Mouse (Mus musculus) layer of hippocampus, postnatal 14 days (tissue): ENCODE data around the gene Rims1. TPM values are rescaled to one million over a fixed set of nuclear protein-coding genes. Genes with fewer than 3 reads are reported as not detected.
A peak's percentile ranks its signal among the peaks of the same experiment; 100 is the strongest.

ENCODE experiments used
- DNase-seq, 2 experiments: peaks; one replicate each; pipeline ENCODE4 v3.0.0; 2021 to 2022; ENCODE audit warnings: low spot score in 2 of 2, mixed read lengths in 1 of 2
- total RNA-seq, 2 experiments: library from RNA; stranded (reverse); gene quantifications; 2 replicates each; pipeline ENCODE4 v1.2.3; 2021

Rims1 gene
- total RNA-seq, 2 experiments from 2014 or later = 241 to 261 TPM

DNA sequence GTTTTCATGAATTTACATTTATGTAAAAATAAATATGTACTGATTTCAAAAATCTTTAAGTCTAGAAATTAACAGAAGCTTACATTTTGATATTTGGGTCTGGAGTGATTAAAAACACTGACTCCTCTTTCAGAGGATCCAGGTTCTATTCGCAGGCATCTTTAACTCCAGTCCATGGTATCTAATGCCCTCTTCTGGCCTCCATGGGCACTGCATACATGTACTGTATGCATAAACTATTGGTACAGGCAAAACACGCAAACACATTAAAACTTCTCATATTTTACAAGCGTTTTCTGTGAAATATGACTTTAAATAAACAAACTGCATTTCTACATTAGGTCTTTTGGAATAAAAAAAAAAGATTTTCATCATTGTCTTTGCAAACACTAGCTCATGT, 419.4 kb downstream of the Rims1 start:
- DNase-seq = peak in 1 of 2 experiments; percentile 12

- DNase-seq = no peak
Observed at GRCm38 (mm10) chr1:22377652-22378051, 428.1 kb downstream of the Rims1 start.

GRCm38 (mm10) chr1:22377062-22377461, 428.7 kb downstream of the Rims1 start:
- DNase-seq = no peak

- DNase-seq = no peak
Observed at GRCm38 (mm10) chr1:22356209-22356608, 449.6 kb downstream of the Rims1 start.

- no peak for DNase-seq
Observed at GRCm38 (mm10) chr1:22353687-22354086, 452.1 kb downstream of the Rims1 start.

DNA sequence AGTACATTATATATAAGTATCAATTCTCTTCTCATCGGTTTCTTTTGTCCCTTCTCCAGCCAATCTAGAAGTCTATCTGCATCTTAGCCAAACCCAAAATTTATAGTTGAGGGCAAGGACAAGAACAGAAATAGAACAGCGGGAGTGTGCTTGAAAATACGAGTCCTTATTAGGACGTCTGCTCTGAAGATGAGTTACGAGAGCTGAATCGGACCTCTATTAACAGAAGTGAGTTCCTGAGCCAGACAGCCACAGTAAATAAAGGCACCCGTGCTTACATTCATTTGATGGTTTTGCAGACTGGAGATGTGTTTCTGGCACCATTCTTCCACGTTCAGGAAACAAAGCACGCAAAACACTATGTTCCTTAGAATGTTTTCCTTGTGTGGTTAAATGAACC, 466.9 kb downstream of the Rims1 start:
- no peak for DNase-seq

DNA sequence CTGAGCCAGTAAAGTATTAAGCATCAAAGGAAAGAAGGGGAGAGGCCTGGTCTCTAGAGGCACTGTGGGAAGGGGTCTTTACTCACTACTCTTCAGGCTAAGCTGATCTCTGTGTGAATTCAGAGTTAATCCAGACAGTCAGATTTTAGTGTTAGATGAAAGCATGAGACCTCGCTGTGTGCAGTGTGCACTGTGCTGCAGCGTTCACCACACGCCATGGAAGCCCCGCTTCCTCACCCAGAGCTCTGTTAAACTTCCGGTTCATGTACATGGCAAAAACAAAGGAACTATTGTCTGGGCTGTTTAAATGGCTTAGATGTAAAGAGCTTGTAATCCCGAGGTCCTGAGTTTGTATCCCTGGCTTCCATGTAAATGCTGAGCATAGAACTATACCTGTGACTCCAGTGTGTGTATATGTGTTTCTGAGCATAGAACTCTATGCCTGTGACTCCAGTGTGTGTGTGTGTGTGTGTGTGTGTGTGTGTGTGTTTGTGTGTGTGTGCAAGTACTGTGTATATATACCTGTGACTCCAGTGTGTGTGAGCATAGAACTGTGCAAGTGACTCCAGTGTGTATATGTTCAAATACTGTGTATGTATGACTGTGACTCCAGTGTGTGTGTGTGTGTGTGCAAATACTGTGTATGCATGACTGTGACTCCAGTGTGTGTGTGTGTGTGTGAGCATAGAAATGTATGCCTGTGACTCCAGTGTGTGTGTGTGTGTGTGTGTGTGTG, 484.7 kb downstream of the Rims1 start:
- no peak for DNase-seq

GRCm38 (mm10) chr1:22315537-22315936, 490.3 kb downstream of the Rims1 start:
- DNase-seq = no peak

- no peak for DNase-seq
Observed at GRCm38 (mm10) chr1:22311471-22311870, 494.3 kb downstream of the Rims1 start.

DNA sequence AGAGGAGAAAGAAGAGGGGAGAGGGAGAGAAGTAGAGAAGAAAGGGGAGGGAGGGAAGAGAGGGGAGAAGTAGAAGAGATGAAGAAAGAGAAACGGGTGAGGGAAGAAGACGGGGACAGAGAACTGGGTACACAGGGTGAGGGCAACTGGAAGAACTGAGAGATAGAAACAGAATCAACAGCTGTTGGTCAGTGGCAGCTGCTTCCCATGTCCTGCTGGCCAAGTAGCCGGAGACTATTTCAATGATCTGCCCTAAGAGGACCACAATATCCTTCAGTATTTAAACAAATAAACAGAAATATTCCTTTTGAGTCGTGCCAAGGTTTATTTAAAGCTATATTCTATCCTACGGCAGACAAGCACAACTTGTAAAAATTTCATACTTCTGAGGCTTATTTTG, 499.3 kb downstream of the Rims1 start:
- DNase-seq = no peak

DNA sequence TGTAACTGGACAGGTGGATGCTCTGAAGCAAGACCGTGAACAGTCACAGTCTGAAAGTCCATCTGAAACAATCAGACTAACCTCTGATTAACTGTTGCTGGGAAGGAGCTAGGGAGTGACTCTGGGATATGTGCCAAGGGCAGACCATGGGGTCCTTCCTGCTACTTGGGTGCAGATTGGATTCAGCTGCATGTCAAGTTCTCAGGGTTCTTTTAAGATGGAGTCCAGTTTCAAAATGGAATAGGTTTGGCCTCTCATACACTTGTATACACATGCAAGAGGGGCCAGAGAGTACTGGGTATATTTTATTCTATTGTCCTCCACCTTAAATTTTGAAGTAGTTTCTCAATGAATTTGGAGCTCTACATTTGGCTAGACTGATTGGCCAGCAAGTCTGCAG, 499.9 kb downstream of the Rims1 start:
- DNase-seq = no peak

DNA sequence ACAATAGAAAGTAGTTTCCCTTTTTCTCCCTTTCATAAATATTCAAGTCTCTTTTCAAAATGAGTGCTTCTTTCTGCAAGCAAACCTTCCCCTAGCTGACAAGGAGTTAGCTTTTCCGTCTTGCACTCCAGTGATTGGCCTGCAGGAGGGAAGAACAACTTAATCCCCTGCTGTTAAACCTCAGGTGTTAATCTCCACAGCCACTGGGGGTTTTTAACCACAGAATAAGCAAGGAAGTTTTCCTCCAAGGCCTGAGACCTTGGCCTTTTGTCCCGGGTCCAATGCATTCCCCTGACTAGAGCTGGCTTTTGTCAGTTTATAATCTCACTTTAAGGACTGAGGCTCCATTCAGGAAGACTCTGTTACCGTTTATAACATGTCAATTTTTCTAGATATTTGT, 511.8 kb downstream of the Rims1 start:
- no peak for DNase-seq

DNA sequence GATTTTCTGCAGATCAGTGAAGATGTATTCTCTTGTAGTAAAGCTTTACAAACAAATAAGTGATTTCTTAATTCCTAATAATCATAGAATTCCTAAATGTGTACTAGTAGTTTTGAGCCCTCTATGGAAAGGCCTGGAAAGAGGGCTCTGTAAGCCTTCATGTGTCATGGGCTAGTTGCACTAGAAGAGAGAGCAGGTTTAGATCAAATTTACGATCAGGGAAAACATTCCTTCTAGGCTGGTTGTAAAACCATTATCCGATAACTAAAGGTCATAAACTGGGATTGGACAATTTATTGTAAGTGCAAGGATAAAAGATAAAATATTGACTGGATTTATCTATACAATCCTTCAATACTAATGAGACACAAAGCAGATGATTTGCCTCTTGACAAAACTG, 512.5 kb downstream of the Rims1 start:
- no peak for DNase-seq

DNA sequence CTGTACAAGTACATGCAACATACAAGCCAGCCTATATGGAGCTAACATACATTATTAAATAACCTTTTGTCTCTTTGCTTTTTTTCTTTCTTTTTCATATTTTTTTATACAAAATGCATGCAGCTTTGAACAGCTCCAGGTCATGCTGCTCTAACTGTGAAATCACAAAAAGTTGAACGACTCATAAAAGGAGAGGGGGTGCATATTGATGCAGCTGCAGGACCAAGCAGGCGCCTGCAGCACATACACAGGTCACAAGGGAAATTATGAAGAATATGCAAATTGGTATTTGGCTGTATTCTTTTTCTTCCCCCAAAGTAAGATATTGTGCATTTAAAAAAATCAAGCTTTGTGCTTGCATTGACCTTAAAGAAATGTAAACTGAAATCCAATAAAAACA, 519.0 kb downstream of the Rims1 start:
- DNase-seq = no peak

GRCm38 (mm10) chr1:22279954-22280353, 525.8 kb downstream of the Rims1 start:
- no peak for DNase-seq

DNA sequence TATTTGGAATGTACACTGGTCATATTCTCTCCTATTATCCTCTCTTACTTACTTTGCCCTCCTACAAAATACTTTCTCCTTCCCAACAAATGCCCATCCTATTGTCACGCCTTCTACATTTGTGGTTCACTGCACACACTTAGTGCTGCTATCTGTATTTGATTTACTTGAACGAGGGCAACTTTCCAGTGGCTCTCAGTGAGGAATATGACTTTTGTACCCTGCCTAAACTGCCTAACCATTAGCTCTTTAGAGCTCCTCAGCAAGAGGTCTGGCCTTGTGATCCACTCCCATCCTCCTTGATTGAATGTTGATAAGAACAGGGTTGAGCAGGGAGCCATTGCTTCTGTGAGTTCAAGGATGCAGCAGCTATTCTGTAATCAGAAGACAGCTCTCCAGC, 531.7 kb downstream of the Rims1 start:
- no peak for DNase-seq

DNA sequence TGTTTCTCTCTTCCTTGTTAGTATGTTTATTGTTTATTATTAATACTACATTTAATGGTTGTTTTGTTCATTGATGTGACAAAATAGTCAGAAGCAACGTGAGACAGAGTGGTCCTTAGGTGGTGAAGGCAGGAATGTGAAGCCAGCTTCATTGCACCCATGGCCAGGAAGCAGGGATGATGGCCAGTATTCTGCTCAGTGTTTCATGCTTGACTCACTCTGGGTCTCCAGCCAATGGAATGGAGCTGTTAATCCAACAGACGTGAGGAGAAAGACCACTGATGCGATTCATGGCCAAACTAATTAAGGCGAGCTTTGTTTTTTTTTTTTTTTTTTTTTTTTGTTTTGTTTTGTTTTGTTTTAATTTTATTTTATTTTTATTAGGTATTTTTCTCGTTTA, 535.7 kb downstream of the Rims1 start:
- DNase-seq = no peak

GRCm38 (mm10) chr1:22268581-22269359, 537.0 kb downstream of the Rims1 start:
- peak; percentile 82 to 90 for DNase-seq

DNA sequence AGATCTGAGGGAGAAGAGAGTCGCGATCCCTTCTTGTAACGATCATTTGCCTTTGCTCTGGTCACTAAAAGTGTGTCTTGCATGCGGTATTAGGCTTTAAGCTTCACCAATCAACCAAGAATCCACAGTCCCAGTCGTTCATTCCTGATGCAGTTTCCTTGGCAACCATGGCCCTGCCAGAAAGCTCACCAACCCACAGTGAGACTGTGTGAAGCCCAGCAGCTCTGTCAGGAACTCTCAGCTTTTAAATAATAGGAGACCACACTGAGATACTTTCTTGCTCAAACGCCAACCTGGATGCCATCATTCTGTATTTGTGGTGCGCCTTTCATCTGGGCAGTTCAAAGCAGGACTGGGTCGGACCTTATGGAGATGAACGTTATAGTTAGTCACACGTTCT, 539.3 kb downstream of the Rims1 start:
- peak; percentile 26 to 42 for DNase-seq

GRCm38 (mm10) chr1:22265528-22265927, 540.3 kb downstream of the Rims1 start:
- no peak for DNase-seq

GRCm38 (mm10) chr1:22262169-22262950, 543.4 kb downstream of the Rims1 start:
- DNase-seq = no peak

- peak in 1 of 2 experiments; percentile 44 for DNase-seq
Observed at GRCm38 (mm10) chr1:22261702-22262101, 544.1 kb downstream of the Rims1 start.
